Mouse (Mus musculus): ENCODE data around the gene Ctsa.
A peak's percentile ranks its signal among the peaks of the same experiment; 100 is the strongest.
"Not testable (repeated sequence)": the region's sequence is repeated elsewhere in the genome, so short reads cannot be mapped to it uniquely, and the experiment has no call there.

The Ctsa gene

DNA sequence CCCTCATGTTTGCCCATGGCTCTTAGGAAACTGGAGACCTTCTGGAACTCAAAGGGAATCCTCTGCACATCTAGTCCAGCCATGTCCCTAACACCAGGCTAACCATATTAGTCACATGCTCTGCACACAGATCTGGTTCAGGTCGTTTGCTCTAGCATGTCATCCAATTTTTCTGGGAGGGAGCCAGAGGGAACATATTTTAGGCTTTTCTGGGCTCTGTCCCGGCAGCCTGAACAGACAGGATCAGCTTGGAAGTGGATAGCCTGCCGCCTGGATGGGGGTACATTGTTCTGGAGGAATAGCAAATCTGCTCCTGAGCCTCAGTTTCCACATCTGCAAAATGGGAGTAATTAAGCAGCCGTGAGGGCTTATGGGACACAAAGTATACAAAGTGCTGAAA lies 28.4 kb downstream of the Ctsa start:
- TF ChIP-seq CTCF (conservative IDR thresholded peaks at IDR 0.05; ENCODE audit: low read length) = no peak
- Histone ChIP-seq H3K36me3 (ENCODE audit: insufficient read depth, low read length) (no peaks in the 10 kb centered on the region), H3K4me1 (replicated peaks; ENCODE audit: low read depth, low read length) (peaks cover 77% of the 10 kb centered on the region), H3K27me3 (ENCODE audit: insufficient read depth, low read length) (no peaks in the 10 kb centered on the region), H3K9me3 (ENCODE audit: low read length) (peaks cover 4% of the 10 kb centered on the region), H3K4me3 (replicated peaks; ENCODE audit: low read length) (0 out of 2 replicates have a peak overlapping the region, but pooled peaks have one; percentile 52)

GRCm38 (mm10) chr2:164862179-164862861 lies 29.6 kb downstream of the Ctsa start:
- no peaks in the 10 kb centered on the region for H3K27me3 ChIP-seq (ENCODE audit: insufficient read depth, low read length)
- peaks cover 4% of the 10 kb centered on the region for H3K9me3 ChIP-seq (ENCODE audit: low read length)
- TF ChIP-seq NANOG (IDR thresholded peaks at IDR 0.05; ENCODE audit: borderline replicate concordance, low read length) (no peak), CTCF (conservative IDR thresholded peaks at IDR 0.05; ENCODE audit: low read length) (no peak), POU5F1 (IDR thresholded peaks at IDR 0.05; ENCODE audit: borderline replicate concordance, low read length) (no peak)
- peaks cover 84% of the 10 kb centered on the region for H3K4me1 ChIP-seq (replicated peaks; ENCODE audit: low read depth, low read length)
- no peaks in the 10 kb centered on the region for H3K36me3 ChIP-seq (ENCODE audit: insufficient read depth, low read length)
- peak overlapping the region; percentile 52 for H3K4me3 ChIP-seq (replicated peaks; ENCODE audit: low read length)

GRCm38 (mm10) chr2:164863411-164863810 lies 30.7 kb downstream of the Ctsa start:
- not testable (repeated sequence) for H3K27me3 ChIP-seq (ENCODE audit: insufficient read depth, low read length); H3K4me3 ChIP-seq (replicated peaks; ENCODE audit: low read length); H3K9me3 ChIP-seq (ENCODE audit: low read length); H3K36me3 ChIP-seq (ENCODE audit: insufficient read depth, low read length)
- peaks cover 85% of the 10 kb centered on the region for H3K4me1 ChIP-seq (replicated peaks; ENCODE audit: low read depth, low read length)

GRCm38 (mm10) chr2:164864593-164864992 lies 31.9 kb downstream of the Ctsa start:
- Histone ChIP-seq H3K4me1 (replicated peaks; ENCODE audit: low read depth, low read length) (peaks cover 86% of the 10 kb centered on the region), H3K9me3 (ENCODE audit: low read length) (peaks cover 8% of the 10 kb centered on the region), H3K36me3 (ENCODE audit: insufficient read depth, low read length) (no peaks in the 10 kb centered on the region), H3K27me3 (ENCODE audit: insufficient read depth, low read length) (no peaks in the 10 kb centered on the region), H3K4me3 (replicated peaks; ENCODE audit: low read length) (no peak overlapping the region)
- no peak for TF ChIP-seq POU5F1 (IDR thresholded peaks at IDR 0.05; ENCODE audit: borderline replicate concordance, low read length)
- TF ChIP-seq NANOG (IDR thresholded peaks at IDR 0.05; ENCODE audit: borderline replicate concordance, low read length) = no peak

DNA sequence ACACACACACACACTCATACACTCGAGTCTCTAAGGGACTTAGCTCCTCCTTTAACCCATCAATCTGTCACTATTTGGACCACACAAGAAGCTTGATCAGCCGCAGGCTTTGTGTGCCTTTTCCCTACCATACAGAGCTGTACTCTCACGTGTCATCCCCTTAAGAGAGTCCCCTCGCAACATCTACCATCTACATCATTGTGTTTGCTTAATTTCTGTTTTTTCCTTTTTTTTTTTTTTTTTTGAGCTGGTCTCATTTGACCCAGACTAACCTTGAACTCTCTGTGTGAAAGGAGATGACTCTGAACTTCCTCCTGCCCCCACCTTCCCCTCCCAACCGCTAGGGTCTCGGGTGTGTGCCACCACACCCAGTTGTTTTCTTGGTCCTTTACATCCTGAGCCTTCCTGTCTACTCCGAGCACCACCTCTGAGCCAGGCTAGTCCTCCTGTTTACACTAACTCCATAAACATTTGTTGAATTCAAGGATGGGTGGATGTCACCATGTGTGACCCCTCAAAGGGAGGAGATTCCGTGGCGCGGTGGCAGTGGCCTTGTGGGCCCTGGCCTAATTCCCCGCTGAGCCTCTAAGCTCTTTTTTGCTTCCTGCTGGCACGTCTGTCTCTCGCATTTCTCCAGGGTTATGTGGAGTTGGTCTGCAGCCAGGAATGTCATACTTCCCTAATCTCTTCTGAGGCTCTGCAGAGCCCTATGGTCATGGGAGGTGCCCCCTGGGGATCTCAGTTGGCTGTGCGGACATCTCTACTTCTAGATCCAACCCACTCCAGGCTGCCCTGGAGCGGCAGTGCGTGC lies 34.3 kb downstream of the Ctsa start:
- peaks cover 80% of the 10 kb centered on the region for H3K4me1 ChIP-seq (replicated peaks; ENCODE audit: low read depth, low read length)
- H3K27me3 ChIP-seq (ENCODE audit: insufficient read depth, low read length) = no peaks in the 10 kb centered on the region
- no peaks in the 10 kb centered on the region for H3K36me3 ChIP-seq (ENCODE audit: insufficient read depth, low read length)
- no peak for TF ChIP-seq POU5F1 (IDR thresholded peaks at IDR 0.05; ENCODE audit: borderline replicate concordance, low read length)
- peak; percentile 47; the same call in 1 of the 2 replicates for TF ChIP-seq NANOG (IDR thresholded peaks at IDR 0.05; ENCODE audit: borderline replicate concordance, low read length)
- TF ChIP-seq CTCF (conservative IDR thresholded peaks at IDR 0.05; ENCODE audit: low read length) = no peak
- H3K9me3 ChIP-seq (ENCODE audit: low read length) = peaks cover 8% of the 10 kb centered on the region
- peak overlapping the region; percentile 62 for H3K4me3 ChIP-seq (replicated peaks; ENCODE audit: low read length)

GRCm38 (mm10) chr2:164867566-164867965 lies 34.9 kb downstream of the Ctsa start:
- peaks cover 80% of the 10 kb centered on the region for H3K4me1 ChIP-seq (replicated peaks; ENCODE audit: low read depth, low read length)
- no peaks in the 10 kb centered on the region for H3K36me3 ChIP-seq (ENCODE audit: insufficient read depth, low read length)
- TF ChIP-seq CTCF (conservative IDR thresholded peaks at IDR 0.05; ENCODE audit: low read length) (peak; percentile 92), NANOG (IDR thresholded peaks at IDR 0.05; ENCODE audit: borderline replicate concordance, low read length) (no peak)
- H3K4me3 ChIP-seq (replicated peaks; ENCODE audit: low read length) = peak overlapping the region; percentile 62
- H3K9me3 ChIP-seq (ENCODE audit: low read length) = peaks cover 8% of the 10 kb centered on the region
- H3K27me3 ChIP-seq (ENCODE audit: insufficient read depth, low read length) = no peaks in the 10 kb centered on the region

DNA sequence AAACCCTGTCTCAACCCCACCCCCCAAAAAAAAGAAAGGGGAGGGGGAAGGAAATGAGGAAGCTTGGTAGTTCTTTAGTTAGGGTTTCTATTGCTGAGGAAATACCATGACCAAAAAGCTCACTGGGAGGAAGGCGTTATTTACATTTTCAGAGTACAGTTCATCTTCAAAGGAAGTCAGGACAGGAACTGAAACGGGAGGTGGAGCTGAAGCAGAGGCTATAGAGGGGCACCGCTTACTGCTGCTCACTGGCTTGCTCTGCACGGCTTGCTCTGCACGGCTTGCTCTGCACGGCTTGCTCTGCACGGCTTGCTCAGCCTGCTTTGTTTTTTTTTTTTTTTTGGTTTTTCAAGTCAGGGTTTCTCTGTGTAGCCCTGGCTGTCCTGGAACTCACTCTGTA lies 35.8 kb downstream of the Ctsa start:
- TF ChIP-seq NANOG (IDR thresholded peaks at IDR 0.05; ENCODE audit: borderline replicate concordance, low read length) (no peak), POU5F1 (IDR thresholded peaks at IDR 0.05; ENCODE audit: borderline replicate concordance, low read length) (no peak), CTCF (conservative IDR thresholded peaks at IDR 0.05; ENCODE audit: low read length) (no peak)

DNA sequence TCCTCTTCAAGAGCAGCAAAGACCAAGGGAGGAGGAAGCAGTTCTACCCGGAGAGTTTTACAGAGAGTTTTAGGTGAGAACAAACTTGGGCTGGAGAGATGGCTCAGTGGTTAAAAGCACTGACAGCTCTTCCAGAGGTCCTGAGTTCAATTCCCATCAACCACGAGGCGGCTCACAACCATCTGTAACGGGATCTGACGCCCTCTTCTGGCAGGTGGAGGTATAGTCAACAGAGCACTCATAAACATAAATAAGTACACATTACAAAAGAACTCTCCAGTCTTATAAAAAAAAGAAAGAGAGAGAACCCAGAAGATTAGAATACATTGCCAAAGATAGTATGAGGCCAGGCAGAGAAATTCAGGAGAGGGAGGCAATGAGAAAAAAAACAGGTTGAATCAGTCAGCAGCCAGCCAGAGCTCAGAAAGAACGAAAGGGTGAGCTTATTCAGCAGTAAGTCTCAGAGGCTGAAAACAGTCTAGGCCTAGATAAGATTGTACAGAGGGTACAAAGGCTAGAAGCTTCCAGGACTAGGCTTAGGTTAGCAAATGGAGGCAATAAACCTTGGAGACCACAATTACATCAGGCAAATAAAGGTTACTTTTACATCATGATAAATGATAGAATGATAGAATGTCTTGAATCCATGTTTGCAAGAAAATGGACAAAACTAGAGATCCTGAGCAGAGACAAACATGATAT lies 39.1 kb downstream of the Ctsa start:
- TF ChIP-seq POU5F1 (IDR thresholded peaks at IDR 0.05; ENCODE audit: borderline replicate concordance, low read length) (no peak), NANOG (IDR thresholded peaks at IDR 0.05; ENCODE audit: borderline replicate concordance, low read length) (no peak), CTCF (conservative IDR thresholded peaks at IDR 0.05; ENCODE audit: low read length) (peak; percentile 54; the same call in 1 of the 2 replicates)
- H3K4me3 ChIP-seq (replicated peaks; ENCODE audit: low read length) = no peak overlapping the region
- H3K36me3 ChIP-seq (ENCODE audit: insufficient read depth, low read length) = no peaks in the 10 kb centered on the region; the same call in 1 of the 2 replicates
- peaks cover 4% of the 10 kb centered on the region; the same call in 1 of the 2 replicates for H3K9me3 ChIP-seq (ENCODE audit: low read length)
- H3K27me3 ChIP-seq (ENCODE audit: insufficient read depth, low read length) = no peaks in the 10 kb centered on the region
- peaks cover 88% of the 10 kb centered on the region for H3K4me1 ChIP-seq (replicated peaks; ENCODE audit: low read depth, low read length)

More for the DNA sequence above, 35.8 kb downstream of the Ctsa start:
- Histone ChIP-seq H3K36me3 (ENCODE audit: insufficient read depth, low read length) (no peaks in the 10 kb centered on the region), H3K9me3 (ENCODE audit: low read length) (peaks cover 4% of the 10 kb centered on the region; the same call in 1 of the 2 replicates), H3K4me1 (replicated peaks; ENCODE audit: low read depth, low read length) (peaks cover 84% of the 10 kb centered on the region), H3K27me3 (ENCODE audit: insufficient read depth, low read length) (no peaks in the 10 kb centered on the region), H3K4me3 (replicated peaks; ENCODE audit: low read length) (no peak overlapping the region)

Data from E14TG2a.4 (cell line).